15 mouse cellular contexts compared by ENCODE assay signal in the genomic region with DNA sequence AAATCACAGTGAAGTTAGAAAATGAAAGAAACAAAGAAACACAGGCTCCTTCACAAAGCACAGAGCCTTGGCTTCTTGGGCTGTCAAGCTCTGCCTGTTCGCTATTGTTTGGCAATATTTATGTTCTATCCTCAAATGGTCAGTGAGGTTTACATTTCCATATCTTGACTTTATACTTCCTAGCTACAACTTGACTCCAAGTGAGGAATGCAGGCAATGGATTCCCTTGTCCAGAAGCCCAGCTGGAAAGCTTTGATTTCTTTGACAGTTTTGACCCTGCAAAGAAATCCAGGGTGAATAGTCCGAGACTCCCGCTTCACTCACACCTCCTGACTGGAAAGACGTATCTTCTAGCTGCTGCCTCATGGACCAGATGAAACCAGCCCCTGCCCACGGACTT.
DNase-seq lines count a peak whose midpoint lies in the region; ATAC-seq lines count a peak whose summit lies in the region.
"Had no signal": no experiment of that assay in that cellular context is flagged by ENCODE, and none has a peak within 500 bp of the region (broad histone marks: within the 10 kb centered on the region; RNA-seq: fewer than 3 reads in every experiment).

No protein-coding gene starts in this region.

- H3K27me3 ChIP-seq in heart, embryonic 11.5 days (ENCODE audit: control insufficient read depth, insufficient read depth, low read length), result no peaks in the 10 kb centered on the region
- H3K27me3 ChIP-seq in lung, embryonic 15.5 days, result no peaks in the 10 kb centered on the region
- H3K27me3 ChIP-seq: hindbrain, embryonic 12.5 days; limb, embryonic 15.5 days; megakaryocyte, embryonic 14.5 days; neural tube, embryonic 13.5 days had no signal

- no peak overlapping the region for H3K4me2 ChIP-seq in heart, embryonic 11.5 days
- H3K4me2 ChIP-seq in lung, embryonic 15.5 days, result peak overlapping the region; percentile 30
- H3K4me2 ChIP-seq: hindbrain, embryonic 12.5 days; limb, embryonic 15.5 days; neural tube, embryonic 13.5 days had no signal

- H3K9ac ChIP-seq in heart, embryonic 11.5 days (ENCODE audit: low read depth, low read length), result no peak overlapping the region
- H3K9ac ChIP-seq in lung, embryonic 15.5 days, result no peak overlapping the region
- H3K9ac ChIP-seq: hindbrain, embryonic 12.5 days; limb, embryonic 15.5 days; neural tube, embryonic 13.5 days had no signal

- no peak for ATAC-seq in heart, embryonic 11.5 days (replicated peaks; ENCODE audit: insufficient number of reproducible peaks, low FRiP score, low TSS enrichment)
- peak; percentile 35; the same call in 1 of the 2 replicates for ATAC-seq in lung, embryonic 15.5 days (ENCODE audit: borderline replicate concordance, extremely low read depth, low FRiP score, low TSS enrichment)
- no peak for ATAC-seq in megakaryocyte, adult 5-6 weeks (ENCODE audit: poor library complexity, severe bottlenecking)

- 41% methylated on average over 5 of the region's 5 CpGs for WGBS in heart, embryonic 11.5 days (ENCODE audit: insufficient replicate concordance)
- WGBS in lung, embryonic 15.5 days, result 24% methylated on average over 5 of the region's 5 CpGs

- no peaks in the 10 kb centered on the region for H3K9me3 ChIP-seq in heart, embryonic 11.5 days (replicated peaks; ENCODE audit: control insufficient read depth, low read length)
- H3K9me3 ChIP-seq in lung, embryonic 15.5 days, result no peaks in the 10 kb centered on the region
- H3K9me3 ChIP-seq: forebrain, embryonic 10.5 days; hindbrain, embryonic 12.5 days; limb, embryonic 15.5 days; neural tube, embryonic 13.5 days had no signal

- no peaks in the 10 kb centered on the region for H3K36me3 ChIP-seq in heart, embryonic 11.5 days (ENCODE audit: control insufficient read depth, insufficient read depth, low read length)
- no peaks in the 10 kb centered on the region for H3K36me3 ChIP-seq in lung, embryonic 15.5 days
- H3K36me3 ChIP-seq: forebrain, embryonic 10.5 days; G1E; hindbrain, embryonic 12.5 days; limb, embryonic 15.5 days; neural tube, embryonic 13.5 days had no signal

- 0 out of 2 replicates have a peak, but pooled peaks cover 5% of the 10 kb centered on the region for H3K4me1 ChIP-seq in heart, embryonic 11.5 days (ENCODE audit: control insufficient read depth, insufficient read depth, low read length)
- no peaks in the 10 kb centered on the region for H3K4me1 ChIP-seq in lung, embryonic 15.5 days
- H3K4me1 ChIP-seq: limb, embryonic 15.5 days; megakaryocyte, embryonic 14.5 days had no signal

- DNase-seq in heart, adult 8-10 months (ENCODE audit: low spot score), result no peak
- no peak for DNase-seq in lung, postnatal 14 days
- peak; percentile 21 for DNase-seq in embryo, embryonic 9.5 days (ENCODE audit: extremely low spot score)
- peak; percentile 5 for DNase-seq in lung, postnatal 36 days
- DNase-seq in retina, embryonic 14.5 days (ENCODE audit: low spot score), result no peak
- DNase-seq: gastrocnemius, postnatal 10 days had no signal

- 0 out of 2 replicates have a peak overlapping the region, but pooled peaks have one; percentile 22 for H3K27ac ChIP-seq in heart, embryonic 11.5 days (ENCODE audit: low read depth, low read length)
- H3K27ac ChIP-seq in lung, embryonic 15.5 days, result 0 out of 2 replicates have a peak overlapping the region, but pooled peaks have one; percentile 27
- H3K27ac ChIP-seq: forebrain, embryonic 10.5 days; hindbrain, embryonic 12.5 days; limb, embryonic 15.5 days; neural tube, embryonic 13.5 days had no signal

- H3K4me3 ChIP-seq in heart, embryonic 11.5 days (ENCODE audit: low read depth, low read length), result no peak overlapping the region
- no peak overlapping the region for H3K4me3 ChIP-seq in lung, embryonic 15.5 days
- H3K4me3 ChIP-seq: forebrain, embryonic 10.5 days; hindbrain, embryonic 12.5 days; limb, embryonic 15.5 days; megakaryocyte, embryonic 14.5 days; neural tube, embryonic 13.5 days had no signal

Comparison
In these comparisons a context has a peak if more than half of its experiments do, and no peak if none do; other contexts are left out.
1. DNase-seq: peak in embryo, embryonic 9.5 days (single experiment) and lung, postnatal 36 days (single experiment); none in heart, adult 8-10 months (single experiment), lung, postnatal 14 days (single experiment) and retina, embryonic 14.5 days (single experiment).